Mouse (Mus musculus): ENCODE data around the gene Gm10142.
"Not testable (repeated sequence)": the region's sequence is repeated elsewhere in the genome, so short reads cannot be mapped to it uniquely, and the experiment has no call there.

Gm10142 gene

DNA sequence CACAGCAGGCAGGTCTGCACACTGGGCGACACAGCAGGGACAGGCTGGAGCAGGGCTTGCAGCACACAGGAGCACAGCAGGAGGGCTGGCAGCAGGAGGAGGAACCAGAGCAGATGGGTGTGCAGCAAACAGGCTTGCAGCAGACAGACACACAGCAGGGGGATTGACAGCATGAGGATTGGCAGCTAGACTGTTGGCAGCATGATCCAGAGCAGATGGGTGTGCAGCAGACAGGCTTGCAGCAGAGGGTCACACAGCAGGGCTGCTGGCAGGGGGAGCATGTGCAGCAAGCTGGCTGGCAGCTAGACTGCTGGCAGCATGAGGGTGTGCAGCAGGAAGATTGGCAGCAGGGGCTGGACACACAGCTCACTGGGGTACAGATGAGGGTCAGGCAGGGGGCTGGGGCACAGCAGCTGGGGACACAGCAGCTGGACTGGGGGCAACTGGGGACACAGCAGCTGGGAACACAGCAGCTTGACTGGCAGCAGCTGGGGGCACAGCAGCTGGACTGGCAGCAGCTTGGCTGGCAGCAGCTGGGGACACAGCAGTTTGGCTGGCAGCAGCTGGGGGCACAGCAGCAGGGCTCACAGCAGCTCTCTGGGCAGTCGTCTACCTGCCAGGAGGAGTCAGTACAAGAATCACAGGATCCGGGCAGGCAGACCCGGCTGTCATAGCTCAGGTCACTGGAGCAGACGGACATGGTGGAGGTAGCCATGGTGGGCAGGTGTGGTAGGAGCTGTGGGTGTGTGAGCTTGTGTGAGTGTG is 26.5 kb downstream of the Gm10142 start, which contains the start of gene Gm18596:
Gm18596 (minus strand) TSS at position 715 of the 765 bp plus-strand sequence.
- not testable (repeated sequence) for DNase-seq

DNA sequence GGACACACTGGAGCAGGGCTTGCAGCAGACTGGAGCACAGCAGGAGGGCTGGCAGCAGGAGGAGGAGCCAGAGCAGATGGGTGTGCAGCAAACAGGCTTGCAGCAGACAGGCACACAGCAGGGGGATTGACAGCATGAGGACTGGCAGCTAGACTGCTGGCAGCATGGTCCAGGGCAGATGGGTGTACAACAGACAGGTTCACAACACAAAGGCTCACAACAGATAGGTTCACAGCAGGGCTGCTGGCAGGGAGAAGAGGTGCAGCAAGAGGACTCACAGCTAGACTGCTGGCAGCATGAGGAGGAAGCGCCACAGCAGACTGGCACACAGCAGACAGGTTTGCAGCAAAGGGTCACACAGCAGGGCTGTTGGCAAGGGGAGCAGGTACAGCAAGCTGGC is 35.1 kb downstream of the Gm10142 start:
- DNase-seq, result not testable (repeated sequence)

- DNase-seq, result not testable (repeated sequence)
These were observed 35.6 kb downstream of the Gm10142 start, which contains the start of gene Gm9736 for GRCm38 (mm10) chr10:77751254-77751653. Gene Gm9736, minus strand, starts transcription at chr10:77751354.

GRCm38 (mm10) chr10:77752312-77752711 is 36.7 kb downstream of the Gm10142 start:
- not testable (repeated sequence) for DNase-seq

DNA sequence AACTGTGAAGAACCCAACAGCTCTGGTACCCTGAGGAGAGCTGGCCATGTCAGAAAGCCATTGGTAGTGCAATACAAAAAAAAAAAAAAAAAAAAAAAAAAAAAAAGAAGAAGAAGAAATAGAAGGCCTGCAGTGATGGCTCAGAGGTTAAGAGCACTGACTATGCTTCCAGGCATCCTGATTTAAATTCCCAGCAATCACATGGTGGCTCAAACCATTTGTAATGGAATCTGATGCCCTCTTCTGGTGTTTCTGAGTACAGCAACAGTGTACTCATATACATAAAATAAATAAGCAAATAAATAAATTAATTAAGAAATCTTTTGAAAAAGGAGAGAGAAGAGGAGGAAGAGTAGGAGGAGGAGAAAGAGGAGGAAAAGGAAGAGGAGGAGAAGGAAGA is 37.8 kb downstream of the Gm10142 start:
- no peak for DNase-seq

DNA sequence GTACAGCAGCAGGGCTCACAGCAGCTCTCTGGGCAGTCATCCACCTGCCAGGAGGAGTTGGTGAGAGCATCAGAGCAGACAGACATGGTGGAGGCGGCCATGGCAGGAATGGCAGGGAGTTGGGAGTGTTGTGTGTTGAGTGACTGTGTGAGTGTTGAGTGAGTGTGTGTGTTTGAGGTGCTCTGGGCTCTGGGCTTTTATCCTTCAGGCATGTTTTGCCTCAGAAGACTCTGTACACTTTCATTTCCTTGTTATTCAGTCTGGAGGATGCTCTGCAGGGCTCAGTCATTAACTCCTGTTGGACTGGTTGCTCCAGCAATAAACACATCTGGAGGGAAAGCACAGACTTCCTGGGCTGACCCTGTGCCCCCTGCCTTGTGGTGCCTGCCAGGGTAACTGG is 44.0 kb downstream of the Gm10142 start, which contains the start of gene Gm3233:
Gm3233 (minus strand) TSS at position 101 of the 400 bp plus-strand sequence.
- DNase-seq, result not testable (repeated sequence)

Data from cerebellum, adult 8-10 months (tissue).